Mouse (Mus musculus) liver, embryonic 15.5 days (tissue): ENCODE measurements around the gene Fbp2. TPM values are rescaled to one million over a fixed set of nuclear protein-coding genes. Genes with fewer than 3 reads are reported as not detected.

ENCODE experiments used
- ATAC-seq: fragments of 200-750 bp; cut with Nextera tagmentation; 2 replicates; pipeline ENCODE4 v1.8.0; 2017; ENCODE audit warnings: moderate number of reproducible peaks, mild to moderate bottlenecking, moderate library complexity; ENCODE audit not compliant: insufficient read depth
- H3K27ac ChIP-seq: fragments of 300-500 bp; sonication (generic); replicated peaks from 2 replicates; pipeline ENCODE4 v1.5.1; 2015; ENCODE audit warnings: mild to moderate bottlenecking, inconsistent platforms
- H3K27me3 ChIP-seq: fragments of 300-500 bp; sonication (generic); 2 replicates; pipeline ENCODE4 v1.6.1; 2015; ENCODE audit warnings: mild to moderate bottlenecking, inconsistent platforms
- H3K36me3 ChIP-seq: fragments of 300-500 bp; sonication (generic); replicated peaks from 2 replicates; pipeline ENCODE4 v1.6.1; 2015; ENCODE audit warnings: moderate library complexity, mild to moderate bottlenecking, inconsistent platforms
- H3K4me1 ChIP-seq: fragments of 300-500 bp; sonication (generic); replicated peaks from 2 replicates; pipeline ENCODE4 v1.6.1; 2015; ENCODE audit warnings: inconsistent platforms
- H3K4me2 ChIP-seq: fragments of 300-500 bp; sonication (generic); 2 replicates; pipeline ENCODE4 v1.6.1; 2015; ENCODE audit warnings: moderate library complexity, mild to moderate bottlenecking, inconsistent platforms
- H3K4me3 ChIP-seq: fragments of 300-500 bp; sonication (generic); replicated peaks from 2 replicates; pipeline ENCODE4 v1.5.1; 2015; ENCODE audit warnings: mild to moderate bottlenecking, inconsistent platforms
- H3K9ac ChIP-seq: fragments of 300-500 bp; sonication (generic); 2 replicates; pipeline ENCODE4 v1.6.1; 2015; ENCODE audit warnings: moderate library complexity, mild to moderate bottlenecking, inconsistent platforms
- H3K9me3 ChIP-seq: fragments of 300-500 bp; sonication (generic); replicated peaks from 2 replicates; pipeline ENCODE4 v1.6.1; 2016; ENCODE audit warnings: inconsistent platforms
- WGBS: fragments of 180-500 bp; shearing (Covaris S2); methylation state at CpG from one replicate; pipeline ENCODE4 v1.1.7; 2015; ENCODE audit warnings: mixed read lengths; ENCODE audit not compliant: insufficient replicate concordance; 5-methylcytosine and 5-hydroxymethylcytosine counted together
- polyA plus RNA-seq: library from polyadenylated mRNA; unstranded; fragments of >200 nt; fragmentation: Nextera tagmentation; extraction: Ambion mirVana; gene quantifications from 2 replicates; pipeline ENCODE4 v1.2.1, GENCODE M21; 2015

Fbp2 gene
- polyA plus RNA-seq, 1 experiment from 2014 or later, result 1.0 TPM

GRCm38 (mm10) chr13:62882856-62883255 lies 24.6 kb upstream of the Fbp2 start:
- H3K36me3 ChIP-seq, result no peaks in the 10 kb centered on the region
- WGBS, result 59% methylated on average over 5 of the region's 5 CpGs
- no peak overlapping the region for H3K27ac ChIP-seq
- no peaks in the 10 kb centered on the region for H3K9me3 ChIP-seq
- H3K9ac ChIP-seq, result no peak overlapping the region
- H3K4me3 ChIP-seq, result no peak overlapping the region
- H3K4me1 ChIP-seq, result peaks cover 13% of the 10 kb centered on the region; the same call in 1 of the 2 replicates
- H3K27me3 ChIP-seq, result peaks cover 15% of the 10 kb centered on the region
- no peak for ATAC-seq
- H3K4me2 ChIP-seq, result no peak overlapping the region

GRCm38 (mm10) chr13:62881336-62881735 lies 23.1 kb upstream of the Fbp2 start:
- H3K27me3 ChIP-seq, result 0 out of 2 replicates have a peak, but pooled peaks cover 3% of the 10 kb centered on the region
- H3K36me3 ChIP-seq, result no peaks in the 10 kb centered on the region
- H3K4me2 ChIP-seq, result no peak overlapping the region
- H3K27ac ChIP-seq, result no peak overlapping the region
- H3K4me1 ChIP-seq, result peaks cover 13% of the 10 kb centered on the region; the same call in 1 of the 2 replicates
- H3K4me3 ChIP-seq, result no peak overlapping the region
- 67% methylated on average over 9 of the region's 9 CpGs for WGBS
- H3K9ac ChIP-seq, result no peak overlapping the region
- no peak for ATAC-seq
- H3K9me3 ChIP-seq, result no peaks in the 10 kb centered on the region

GRCm38 (mm10) chr13:62879831-62880615 lies 21.8 kb upstream of the Fbp2 start:
- Histone ChIP-seq H3K4me2 (0 out of 2 replicates have a peak overlapping the region, but pooled peaks have one; percentile 1), H3K27me3 (no peaks in the 10 kb centered on the region), H3K9ac (no peak overlapping the region), H3K27ac (0 out of 2 replicates have a peak overlapping the region, but pooled peaks have one; percentile 12), H3K4me1 (peaks cover 13% of the 10 kb centered on the region; the same call in 1 of the 2 replicates), H3K36me3 (no peaks in the 10 kb centered on the region), H3K9me3 (no peaks in the 10 kb centered on the region), H3K4me3 (no peak overlapping the region)
- ATAC-seq, result peak; percentile 28
- 20% methylated on average over 8 of the region's 8 CpGs for WGBS

- no peaks in the 10 kb centered on the region for H3K27me3 ChIP-seq
- H3K27ac ChIP-seq, result 0 out of 2 replicates have a peak overlapping the region, but pooled peaks have one; percentile 12
- 25% methylated on average over 6 of the region's 6 CpGs for whole genome bisulfite sequencing
- 0 out of 2 replicates have a peak overlapping the region, but pooled peaks have one; percentile 1 for H3K4me2 ChIP-seq
- H3K36me3 ChIP-seq, result no peaks in the 10 kb centered on the region
- H3K9ac ChIP-seq, result no peak overlapping the region
- H3K9me3 ChIP-seq, result no peaks in the 10 kb centered on the region
- peaks cover 13% of the 10 kb centered on the region; the same call in 1 of the 2 replicates for H3K4me1 ChIP-seq
- ATAC-seq, result no peak
- no peak overlapping the region for H3K4me3 ChIP-seq
These were observed 21.2 kb upstream of the Fbp2 start for GRCm38 (mm10) chr13:62879411-62879810.

GRCm38 (mm10) chr13:62877247-62877646 lies 19.0 kb upstream of the Fbp2 start:
- peaks cover 8% of the 10 kb centered on the region; the same call in 1 of the 2 replicates for H3K4me1 ChIP-seq
- WGBS, result 27% methylated on average over 5 of the region's 5 CpGs
- H3K27me3 ChIP-seq, result no peaks in the 10 kb centered on the region
- H3K4me3 ChIP-seq, result no peak overlapping the region
- H3K9ac ChIP-seq, result no peak overlapping the region
- H3K9me3 ChIP-seq, result no peaks in the 10 kb centered on the region
- H3K4me2 ChIP-seq, result no peak overlapping the region
- no peaks in the 10 kb centered on the region for H3K36me3 ChIP-seq
- no peak for ATAC-seq
- H3K27ac ChIP-seq, result no peak overlapping the region

GRCm38 (mm10) chr13:62876111-62876510 lies 17.9 kb upstream of the Fbp2 start:
- H3K4me3 ChIP-seq, result no peak overlapping the region
- ATAC-seq, result no peak
- H3K4me2 ChIP-seq, result no peak overlapping the region
- H3K36me3 ChIP-seq, result no peaks in the 10 kb centered on the region
- H3K27me3 ChIP-seq, result no peaks in the 10 kb centered on the region
- no peak overlapping the region for H3K9ac ChIP-seq
- WGBS, result 39% methylated on average over 1 of the region's 1 CpGs
- no peak overlapping the region for H3K27ac ChIP-seq
- H3K9me3 ChIP-seq, result no peaks in the 10 kb centered on the region
- peaks cover 8% of the 10 kb centered on the region; the same call in 1 of the 2 replicates for H3K4me1 ChIP-seq

GRCm38 (mm10) chr13:62872252-62872651 lies 14.0 kb upstream of the Fbp2 start:
- ATAC-seq, result no peak
- Histone ChIP-seq H3K9ac (no peak overlapping the region), H3K4me2 (no peak overlapping the region), H3K27ac (no peak overlapping the region), H3K27me3 (no peaks in the 10 kb centered on the region), H3K4me1 (no peaks in the 10 kb centered on the region), H3K4me3 (no peak overlapping the region), H3K9me3 (no peaks in the 10 kb centered on the region), H3K36me3 (no peaks in the 10 kb centered on the region)
- 49% methylated on average over 3 of the region's 3 CpGs for WGBS

- no peak for ATAC-seq
- no peaks in the 10 kb centered on the region for H3K9me3 ChIP-seq
- H3K27ac ChIP-seq, result no peak overlapping the region
- H3K9ac ChIP-seq, result no peak overlapping the region
- H3K4me2 ChIP-seq, result no peak overlapping the region
- no peak overlapping the region for H3K4me3 ChIP-seq
- no peaks in the 10 kb centered on the region for H3K36me3 ChIP-seq
- 59% methylated on average over 2 of the region's 2 CpGs for WGBS
- H3K27me3 ChIP-seq, result no peaks in the 10 kb centered on the region
- H3K4me1 ChIP-seq, result no peaks in the 10 kb centered on the region
These were observed 12.4 kb upstream of the Fbp2 start for GRCm38 (mm10) chr13:62870605-62871004.

GRCm38 (mm10) chr13:62866817-62867216 lies 8.6 kb upstream of the Fbp2 start:
- no peak for ATAC-seq
- Histone ChIP-seq H3K4me1 (no peaks in the 10 kb centered on the region), H3K9me3 (no peaks in the 10 kb centered on the region), H3K9ac (no peak overlapping the region), H3K27ac (no peak overlapping the region), H3K4me3 (no peak overlapping the region), H3K4me2 (no peak overlapping the region), H3K27me3 (no peaks in the 10 kb centered on the region), H3K36me3 (no peaks in the 10 kb centered on the region)
- 68% methylated on average over 4 of the region's 4 CpGs for WGBS

GRCm38 (mm10) chr13:62865651-62866315 lies 7.6 kb upstream of the Fbp2 start:
- Histone ChIP-seq H3K4me2 (no peak overlapping the region), H3K9ac (no peak overlapping the region), H3K4me3 (no peak overlapping the region), H3K27me3 (no peaks in the 10 kb centered on the region), H3K27ac (no peak overlapping the region), H3K9me3 (no peaks in the 10 kb centered on the region), H3K4me1 (no peaks in the 10 kb centered on the region), H3K36me3 (no peaks in the 10 kb centered on the region)
- no peak for ATAC-seq
- 71% methylated on average over 11 of the region's 11 CpGs for WGBS

- H3K9ac ChIP-seq, result no peak overlapping the region
- 48% methylated on average over 6 of the region's 6 CpGs for WGBS
- H3K4me3 ChIP-seq, result no peak overlapping the region
- no peaks in the 10 kb centered on the region for H3K36me3 ChIP-seq
- H3K27me3 ChIP-seq, result no peaks in the 10 kb centered on the region
- ATAC-seq, result no peak
- no peak overlapping the region for H3K4me2 ChIP-seq
- H3K9me3 ChIP-seq, result no peaks in the 10 kb centered on the region
- H3K27ac ChIP-seq, result no peak overlapping the region
- H3K4me1 ChIP-seq, result no peaks in the 10 kb centered on the region
These were observed 5.5 kb upstream of the Fbp2 start for GRCm38 (mm10) chr13:62863771-62864170.
